Mouse (Mus musculus) forebrain, embryonic 12.5 days (tissue): ENCODE results near the gene Hyal3. TPM values are rescaled to one million over a fixed set of nuclear protein-coding genes. Genes with fewer than 3 reads are reported as not detected.

Experiments
- ATAC-seq: fragments of 200-750 bp; cut with Nextera tagmentation; 2 replicates; pipeline ENCODE4 v1.8.0; 2017; ENCODE audit warnings: moderate TSS enrichment; ENCODE audit not compliant: low FRiP score
- H3K27ac ChIP-seq: fragments of 300-500 bp; sonication (generic); 2 replicates; pipeline ENCODE4 v1.5.1; 2016; ENCODE audit warnings: mild to moderate bottlenecking
- H3K27me3 ChIP-seq: fragments of 300-500 bp; sonication (generic); 2 replicates; pipeline ENCODE4 v1.6.1; 2016; ENCODE audit warnings: mild to moderate bottlenecking
- H3K36me3 ChIP-seq: fragments of 300-500 bp; sonication (generic); replicated peaks from 2 replicates; pipeline ENCODE4 v1.6.1; 2016; ENCODE audit warnings: mild to moderate bottlenecking
- H3K4me1 ChIP-seq: fragments of 300-500 bp; sonication (generic); 2 replicates; pipeline ENCODE4 v1.6.1; 2016
- H3K4me2 ChIP-seq: fragments of 300-500 bp; sonication (generic); 2 replicates; pipeline ENCODE4 v1.6.1; 2016; ENCODE audit warnings: mild to moderate bottlenecking, moderate library complexity
- H3K4me3 ChIP-seq: fragments of 300-500 bp; sonication (generic); replicated peaks from 2 replicates; pipeline ENCODE4 v1.5.1; 2016; ENCODE audit warnings: mild to moderate bottlenecking
- H3K9ac ChIP-seq: fragments of 300-500 bp; sonication (generic); 2 replicates; pipeline ENCODE4 v1.6.1; 2016; ENCODE audit warnings: mild to moderate bottlenecking
- H3K9me3 ChIP-seq: fragments of 300-500 bp; sonication (generic); 2 replicates; pipeline ENCODE4 v1.6.1; 2016
- WGBS: fragments of 180-500 bp; shearing (Covaris S2); methylation state at CpG from one replicate; pipeline ENCODE4 v1.1.7; 2016; 5-methylcytosine and 5-hydroxymethylcytosine counted together
- polyA plus RNA-seq: library from polyadenylated mRNA; unstranded; fragments of >200 nt; fragmentation: Nextera tagmentation; extraction: Ambion mirVana; gene quantifications from 2 replicates; pipeline ENCODE4 v1.2.1, GENCODE M21; 2016

Gene Hyal3
- polyA plus RNA-seq, 1 experiment from 2014 or later, result 0.80 TPM

- H3K4me2 ChIP-seq, result no peak overlapping the region
- peaks cover 46% of the 10 kb centered on the region for H3K36me3 ChIP-seq
- no peak for ATAC-seq
- no peak overlapping the region for H3K4me3 ChIP-seq
- H3K4me1 ChIP-seq, result peaks cover 7% of the 10 kb centered on the region
- no peaks in the 10 kb centered on the region for H3K9me3 ChIP-seq
- no peak overlapping the region for H3K9ac ChIP-seq
- 81% methylated on average over 11 of the region's 11 CpGs for WGBS
- no peaks in the 10 kb centered on the region for H3K27me3 ChIP-seq
- no peak overlapping the region for H3K27ac ChIP-seq
These were observed 12.7 kb downstream of the Hyal3 start for GRCm38 (mm10) chr9:107593101-107593976.

- 78% methylated on average over 8 of the region's 8 CpGs for WGBS
- Histone ChIP-seq H3K9me3 (no peaks in the 10 kb centered on the region), H3K27me3 (0 out of 2 replicates have a peak, but pooled peaks cover 5% of the 10 kb centered on the region), H3K27ac (no peak overlapping the region), H3K36me3 (peaks cover 46% of the 10 kb centered on the region), H3K4me2 (no peak overlapping the region), H3K9ac (no peak overlapping the region), H3K4me3 (no peak overlapping the region), H3K4me1 (no peaks in the 10 kb centered on the region)
- no peak for ATAC-seq
These were observed 13.9 kb downstream of the Hyal3 start for GRCm38 (mm10) chr9:107594281-107595062.

DNA sequence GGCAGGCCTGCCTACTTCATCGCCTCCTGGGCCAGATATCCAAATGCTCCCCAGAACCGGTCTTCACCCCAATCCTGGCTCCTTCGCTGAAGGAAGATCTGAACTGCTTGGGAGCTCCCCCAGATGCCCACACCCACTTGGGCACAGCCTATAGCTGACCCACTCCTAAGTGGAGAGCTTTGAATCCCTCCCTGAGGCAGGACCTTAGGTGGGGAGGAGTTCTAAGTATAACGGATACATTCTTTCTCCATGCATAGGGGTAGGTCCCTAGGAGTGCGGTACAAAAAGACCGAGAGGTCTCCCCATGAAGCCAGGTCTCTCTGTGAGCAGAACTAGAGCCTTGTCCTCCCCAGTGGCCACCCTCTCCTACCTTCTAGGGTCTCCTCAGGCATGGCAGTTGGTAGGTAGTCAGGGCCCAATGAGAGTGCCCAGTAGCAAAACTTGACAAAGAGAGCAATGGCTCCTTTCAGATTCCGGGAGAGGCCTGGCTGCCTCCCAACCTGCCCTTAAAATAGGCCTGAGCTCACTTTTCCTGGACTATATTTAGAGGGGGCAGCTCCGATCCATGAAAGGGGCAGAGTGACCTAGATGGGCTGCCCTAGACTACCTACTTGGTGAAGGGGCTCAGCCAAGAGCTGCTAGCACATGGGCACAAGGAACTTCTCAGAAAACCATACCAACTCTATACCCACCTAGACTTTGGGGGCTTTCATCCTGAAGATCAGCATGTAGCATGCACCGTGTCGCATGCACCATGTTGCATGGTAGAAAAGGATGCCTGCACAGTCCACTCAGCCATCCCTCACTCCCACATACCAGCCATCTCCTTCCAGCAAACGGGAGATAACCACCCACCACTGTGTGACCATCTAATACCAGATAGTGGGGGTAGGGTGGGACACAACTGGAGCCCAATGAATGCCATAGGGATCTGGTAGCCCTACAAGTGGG lies 16.3 kb downstream of the Hyal3 start:
- H3K36me3 ChIP-seq, result peaks cover 24% of the 10 kb centered on the region
- H3K9ac ChIP-seq, result no peak overlapping the region
- WGBS, result 91% methylated on average over 11 of the region's 11 CpGs
- ATAC-seq, result no peak
- no peak overlapping the region for H3K4me2 ChIP-seq
- H3K9me3 ChIP-seq, result no peaks in the 10 kb centered on the region
- peaks cover 8% of the 10 kb centered on the region; the same call in 1 of the 2 replicates for H3K27me3 ChIP-seq
- no peak overlapping the region for H3K4me3 ChIP-seq
- H3K27ac ChIP-seq, result no peak overlapping the region
- H3K4me1 ChIP-seq, result no peaks in the 10 kb centered on the region

- ATAC-seq, result no peak
- no peak overlapping the region for H3K27ac ChIP-seq
- 90% methylated on average over 5 of the region's 5 CpGs for WGBS
These were observed 17.8 kb downstream of the Hyal3 start for GRCm38 (mm10) chr9:107598385-107598784.

GRCm38 (mm10) chr9:107599433-107599832 lies 18.8 kb downstream of the Hyal3 start:
- H3K4me2 ChIP-seq, result no peak overlapping the region
- no peak overlapping the region for H3K27ac ChIP-seq
- 91% methylated on average over 9 of the region's 9 CpGs for WGBS
- no peaks in the 10 kb centered on the region for H3K9me3 ChIP-seq
- no peak for ATAC-seq
- H3K27me3 ChIP-seq, result peaks cover 8% of the 10 kb centered on the region; the same call in 1 of the 2 replicates
- peaks cover 10% of the 10 kb centered on the region for H3K4me1 ChIP-seq
- H3K4me3 ChIP-seq, result no peak overlapping the region
- no peak overlapping the region for H3K9ac ChIP-seq
- H3K36me3 ChIP-seq, result no peaks in the 10 kb centered on the region

More at GRCm38 (mm10) chr9:107598385-107598784, 17.8 kb downstream of the Hyal3 start:
- no peak overlapping the region for H3K4me2 ChIP-seq
- peaks cover 8% of the 10 kb centered on the region; the same call in 1 of the 2 replicates for H3K27me3 ChIP-seq
- H3K9me3 ChIP-seq, result no peaks in the 10 kb centered on the region
- peaks cover 9% of the 10 kb centered on the region for H3K36me3 ChIP-seq
- H3K4me3 ChIP-seq, result no peak overlapping the region
- no peak overlapping the region for H3K9ac ChIP-seq
- peaks cover 7% of the 10 kb centered on the region for H3K4me1 ChIP-seq

DNA sequence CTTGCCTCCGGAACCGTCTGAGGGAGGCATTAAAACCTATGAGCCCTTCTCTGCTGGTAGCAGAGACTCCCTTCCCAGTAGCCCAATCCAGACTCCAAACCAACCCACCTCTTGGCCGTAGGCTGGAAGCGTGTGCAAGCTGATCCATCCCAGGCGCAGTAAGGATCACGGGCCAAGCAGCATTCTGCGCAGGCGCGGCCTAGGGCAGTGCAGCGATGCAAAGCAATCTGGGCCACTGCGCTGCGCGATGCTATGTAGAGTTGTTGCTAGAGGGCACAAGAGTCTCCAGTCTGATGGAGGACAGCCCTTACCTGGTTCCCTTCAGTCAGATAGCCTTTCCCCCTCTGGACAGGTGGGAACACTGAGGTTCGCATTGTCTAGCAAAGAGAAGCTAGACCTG lies 19.2 kb downstream of the Hyal3 start:
- Histone ChIP-seq H3K9me3 (no peaks in the 10 kb centered on the region), H3K4me3 (no peak overlapping the region), H3K27ac (no peak overlapping the region), H3K4me2 (no peak overlapping the region), H3K27me3 (peaks cover 8% of the 10 kb centered on the region; the same call in 1 of the 2 replicates), H3K9ac (no peak overlapping the region; the same call in 1 of the 2 replicates), H3K36me3 (no peaks in the 10 kb centered on the region), H3K4me1 (peaks cover 14% of the 10 kb centered on the region)
- 72% methylated on average over 14 of the region's 14 CpGs for WGBS
- no peak for ATAC-seq

DNA sequence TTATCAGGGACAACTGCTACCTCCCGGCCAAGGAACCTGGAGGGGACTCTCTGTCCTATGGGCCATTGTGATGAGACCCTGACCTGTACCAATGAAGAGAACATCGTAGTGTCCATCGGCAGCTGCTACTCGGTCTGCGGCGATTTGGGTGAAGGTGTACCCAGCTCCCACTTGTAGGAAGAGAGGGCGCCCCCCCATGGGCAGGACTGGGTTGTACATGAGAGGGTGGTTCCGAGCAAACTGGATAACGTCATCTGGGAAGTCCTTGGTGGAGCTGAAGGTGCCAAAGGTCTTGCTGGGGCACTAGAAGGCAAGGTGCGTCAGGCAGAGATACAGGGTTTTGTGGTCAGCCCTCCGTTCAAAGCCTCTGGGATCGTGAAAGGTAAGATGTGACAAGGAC lies 20.1 kb downstream of the Hyal3 start:
- no peak overlapping the region for H3K27ac ChIP-seq
- H3K4me1 ChIP-seq, result peaks cover 21% of the 10 kb centered on the region
- 84% methylated on average over 12 of the region's 12 CpGs for WGBS
- H3K9ac ChIP-seq, result no peak overlapping the region
- no peaks in the 10 kb centered on the region for H3K9me3 ChIP-seq
- H3K27me3 ChIP-seq, result peaks cover 8% of the 10 kb centered on the region; the same call in 1 of the 2 replicates
- H3K4me3 ChIP-seq, result no peak overlapping the region
- ATAC-seq, result no peak
- H3K4me2 ChIP-seq, result no peak overlapping the region
- no peaks in the 10 kb centered on the region for H3K36me3 ChIP-seq

- ATAC-seq, result no peak
- Histone ChIP-seq H3K4me3 (no peak overlapping the region), H3K27me3 (peaks cover 8% of the 10 kb centered on the region; the same call in 1 of the 2 replicates), H3K36me3 (no peaks in the 10 kb centered on the region), H3K4me2 (no peak overlapping the region), H3K27ac (no peak overlapping the region), H3K9me3 (no peaks in the 10 kb centered on the region), H3K9ac (no peak overlapping the region), H3K4me1 (peaks cover 21% of the 10 kb centered on the region)
- WGBS, result 91% methylated on average over 11 of the region's 11 CpGs
These were observed 20.7 kb downstream of the Hyal3 start for GRCm38 (mm10) chr9:107601275-107601674.

GRCm38 (mm10) chr9:107602068-107602648 lies 21.5 kb downstream of the Hyal3 start:
- Histone ChIP-seq H3K27ac (no peak overlapping the region), H3K36me3 (no peaks in the 10 kb centered on the region), H3K4me3 (no peak overlapping the region), H3K27me3 (peaks cover 8% of the 10 kb centered on the region; the same call in 1 of the 2 replicates), H3K4me1 (peaks cover 29% of the 10 kb centered on the region), H3K9ac (no peak overlapping the region), H3K4me2 (no peak overlapping the region), H3K9me3 (no peaks in the 10 kb centered on the region)
- WGBS, result 13% methylated on average over 10 of the region's 10 CpGs
- ATAC-seq, result peak; percentile 74

DNA sequence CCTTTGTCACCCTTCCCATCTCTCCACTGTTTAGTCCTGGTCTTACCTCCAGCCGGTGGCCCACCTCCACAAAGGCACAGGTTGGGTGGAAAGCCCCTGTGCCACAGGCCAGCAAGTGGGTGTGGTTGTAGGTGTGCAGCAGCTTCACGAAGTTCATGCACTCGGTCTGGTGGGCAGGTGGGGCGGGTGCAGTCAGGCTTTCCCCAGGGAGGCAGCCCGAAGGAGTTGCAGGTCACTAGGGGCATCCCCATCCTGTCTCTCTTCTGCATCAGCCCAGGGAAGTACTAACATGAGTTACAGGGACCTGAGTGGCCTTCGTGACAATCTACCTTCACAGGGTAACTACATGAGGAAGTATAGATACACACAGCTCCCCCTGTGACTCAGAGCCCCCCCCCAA lies 22.6 kb downstream of the Hyal3 start:
- no peak for ATAC-seq
- peaks cover 38% of the 10 kb centered on the region for H3K4me1 ChIP-seq

DNA sequence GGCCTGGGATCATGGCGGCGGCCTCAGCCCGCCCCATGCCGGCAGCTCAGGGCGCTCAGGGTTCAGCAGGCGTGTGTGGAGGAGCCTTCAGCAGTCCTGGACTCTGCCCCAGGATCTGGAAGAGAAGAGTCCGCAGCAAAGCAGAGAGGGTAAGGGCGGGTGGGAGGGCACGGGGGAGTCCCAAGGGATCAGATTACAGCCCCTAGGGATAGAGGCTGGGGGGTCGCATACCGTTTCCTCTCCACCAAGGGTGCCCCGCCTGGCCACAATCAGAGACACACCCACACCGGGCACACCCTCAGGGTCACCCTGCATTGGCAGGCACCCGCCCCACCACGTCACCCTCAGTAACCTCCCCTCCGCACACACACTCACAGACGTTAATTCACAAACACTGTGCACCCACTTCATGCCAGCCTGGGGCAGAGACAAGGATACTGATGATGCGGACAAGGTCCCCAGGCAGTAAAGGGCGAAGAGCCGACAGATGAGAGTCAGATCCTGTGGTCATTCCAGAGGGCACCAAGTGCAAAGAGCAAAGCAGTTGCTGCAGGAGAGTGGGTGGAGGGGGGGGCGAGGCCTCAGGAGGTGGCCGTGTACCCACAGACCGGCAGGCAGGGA lies 24.5 kb downstream of the Hyal3 start:
- no peak for ATAC-seq
- H3K4me3 ChIP-seq, result no peak overlapping the region
- H3K27ac ChIP-seq, result 0 out of 2 replicates have a peak overlapping the region, but pooled peaks have one; percentile 1
- H3K4me1 ChIP-seq, result peaks cover 53% of the 10 kb centered on the region
- no peaks in the 10 kb centered on the region for H3K9me3 ChIP-seq
- H3K36me3 ChIP-seq, result no peaks in the 10 kb centered on the region
- peaks cover 3% of the 10 kb centered on the region; the same call in 1 of the 2 replicates for H3K27me3 ChIP-seq
- 0 out of 2 replicates have a peak overlapping the region, but pooled peaks have one; percentile 21 for H3K9ac ChIP-seq
- WGBS, result 41% methylated on average over 23 of the region's 23 CpGs
- H3K4me2 ChIP-seq, result peak overlapping the region; percentile 15; the same call in 1 of the 2 replicates

More for the DNA sequence above, 22.6 kb downstream of the Hyal3 start:
- H3K27me3 ChIP-seq, result peaks cover 8% of the 10 kb centered on the region; the same call in 1 of the 2 replicates
- no peak overlapping the region for H3K27ac ChIP-seq
- WGBS, result 80% methylated on average over 6 of the region's 6 CpGs
- H3K36me3 ChIP-seq, result no peaks in the 10 kb centered on the region
- no peak overlapping the region for H3K9ac ChIP-seq
- H3K4me2 ChIP-seq, result no peak overlapping the region
- no peak overlapping the region for H3K4me3 ChIP-seq
- no peaks in the 10 kb centered on the region for H3K9me3 ChIP-seq
